Mouse (Mus musculus): ENCODE data around the gene Sertad3. TPM values are rescaled to one million over a fixed set of nuclear protein-coding genes. Genes with fewer than 3 reads are reported as not detected.
"Not testable (repeated sequence)": the region's sequence is repeated elsewhere in the genome, so short reads cannot be mapped to it uniquely, and the experiment has no call there.

The Sertad3 gene
- polyA plus RNA-seq, 1 experiment from 2014 or later: 24.0 TPM

- Histone ChIP-seq H3K36me3 (ENCODE audit: control insufficient read depth, insufficient read depth) (peaks cover 12% of the 10 kb centered on the region), H3K4me2 (replicated peaks; ENCODE audit: low read depth) (no peak overlapping the region), H3K27ac (ENCODE audit: low read depth, low read length) (0 out of 2 replicates have a peak overlapping the region, but pooled peaks have one; percentile 3), H3K9me3 (ENCODE audit: control insufficient read depth) (no peaks in the 10 kb centered on the region), H3K27me3 (replicated peaks; ENCODE audit: control insufficient read depth, insufficient read depth, low read length) (no peaks in the 10 kb centered on the region), H3K9ac (ENCODE audit: low read depth, low read length) (no peak overlapping the region), H3K4me1 (replicated peaks; ENCODE audit: control insufficient read depth, insufficient read depth, low read length) (0 out of 2 replicates have a peak, but pooled peaks cover 4% of the 10 kb centered on the region), H3K4me3 (ENCODE audit: low read depth, low read length) (no peak overlapping the region)
- WGBS: 48% methylated on average over 7 of the region's 7 CpGs
- no peak for ATAC-seq
- no peak for TF ChIP-seq CTCF (IDR thresholded peaks at IDR 0.05; ENCODE audit: low read depth)
These were observed 18.3 kb downstream of the Sertad3 start for GRCm38 (mm10) chr7:27491856-27492255.

GRCm38 (mm10) chr7:27493022-27493421, 19.5 kb downstream of the Sertad3 start:
- H3K4me3 ChIP-seq (ENCODE audit: low read depth, low read length): no peak overlapping the region
- ATAC-seq: no peak

GRCm38 (mm10) chr7:27493450-27493849, 19.9 kb downstream of the Sertad3 start:
- Histone ChIP-seq H3K4me2 (replicated peaks; ENCODE audit: low read depth) (no peak overlapping the region), H3K36me3 (ENCODE audit: control insufficient read depth, insufficient read depth) (peaks cover 12% of the 10 kb centered on the region), H3K4me3 (ENCODE audit: low read depth, low read length) (no peak overlapping the region), H3K27ac (ENCODE audit: low read depth, low read length) (no peak overlapping the region), H3K4me1 (replicated peaks; ENCODE audit: control insufficient read depth, insufficient read depth, low read length) (0 out of 2 replicates have a peak, but pooled peaks cover 4% of the 10 kb centered on the region), H3K9me3 (ENCODE audit: control insufficient read depth) (no peaks in the 10 kb centered on the region), H3K9ac (ENCODE audit: low read depth, low read length) (no peak overlapping the region), H3K27me3 (replicated peaks; ENCODE audit: control insufficient read depth, insufficient read depth, low read length) (no peaks in the 10 kb centered on the region)
- no peak for TF ChIP-seq CTCF (IDR thresholded peaks at IDR 0.05; ENCODE audit: low read depth)
- no peak for ATAC-seq
- 69% methylated on average over 5 of the region's 5 CpGs for WGBS

More at GRCm38 (mm10) chr7:27493022-27493421, 19.5 kb downstream of the Sertad3 start:
- H3K9ac ChIP-seq (ENCODE audit: low read depth, low read length): no peak overlapping the region
- WGBS: 12% methylated on average over 3 of the region's 3 CpGs
- no peaks in the 10 kb centered on the region for H3K27me3 ChIP-seq (replicated peaks; ENCODE audit: control insufficient read depth, insufficient read depth, low read length)
- no peak overlapping the region for H3K4me2 ChIP-seq (replicated peaks; ENCODE audit: low read depth)
- no peaks in the 10 kb centered on the region for H3K9me3 ChIP-seq (ENCODE audit: control insufficient read depth)
- H3K4me1 ChIP-seq (replicated peaks; ENCODE audit: control insufficient read depth, insufficient read depth, low read length): 0 out of 2 replicates have a peak, but pooled peaks cover 4% of the 10 kb centered on the region
- peaks cover 12% of the 10 kb centered on the region for H3K36me3 ChIP-seq (ENCODE audit: control insufficient read depth, insufficient read depth)
- H3K27ac ChIP-seq (ENCODE audit: low read depth, low read length): no peak overlapping the region
- no peak for TF ChIP-seq CTCF (IDR thresholded peaks at IDR 0.05; ENCODE audit: low read depth)

- 86% methylated on average over 9 of the region's 9 CpGs for WGBS
These were observed 21.2 kb downstream of the Sertad3 start for GRCm38 (mm10) chr7:27494659-27495367.

GRCm38 (mm10) chr7:27499036-27499435, 25.5 kb downstream of the Sertad3 start, which contains the start of gene Prx:
Gene Prx, plus strand, starts transcription at chr7:27499324.
- 52% methylated on average over 3 of the region's 3 CpGs for WGBS
- peaks cover 8% of the 10 kb centered on the region; the same call in 1 of the 2 replicates for H3K4me1 ChIP-seq (replicated peaks; ENCODE audit: control insufficient read depth, insufficient read depth, low read length)
- H3K27ac ChIP-seq (ENCODE audit: low read depth, low read length): no peak within 1 kb of the TSS
- H3K4me3 ChIP-seq (ENCODE audit: low read depth, low read length): no peak within 1 kb of the TSS
- no peaks in the 10 kb centered on the region for H3K36me3 ChIP-seq (ENCODE audit: control insufficient read depth, insufficient read depth)
- no peaks in the 10 kb centered on the region for H3K9me3 ChIP-seq (ENCODE audit: control insufficient read depth)
- H3K4me2 ChIP-seq (replicated peaks; ENCODE audit: low read depth): no peak within 1 kb of the TSS
- no peak for ATAC-seq
- no peaks in the 10 kb centered on the region for H3K27me3 ChIP-seq (replicated peaks; ENCODE audit: control insufficient read depth, insufficient read depth, low read length)
- H3K9ac ChIP-seq (ENCODE audit: low read depth, low read length): no peak within 1 kb of the TSS
- TF ChIP-seq CTCF (IDR thresholded peaks at IDR 0.05; ENCODE audit: low read depth): no peak

More at GRCm38 (mm10) chr7:27494659-27495367, 21.2 kb downstream of the Sertad3 start:
- H3K4me1 ChIP-seq (replicated peaks; ENCODE audit: control insufficient read depth, insufficient read depth, low read length); H3K4me2 ChIP-seq (replicated peaks; ENCODE audit: low read depth); H3K9me3 ChIP-seq (ENCODE audit: control insufficient read depth); H3K27ac ChIP-seq (ENCODE audit: low read depth, low read length); H3K4me3 ChIP-seq (ENCODE audit: low read depth, low read length); H3K36me3 ChIP-seq (ENCODE audit: control insufficient read depth, insufficient read depth); H3K9ac ChIP-seq (ENCODE audit: low read depth, low read length); H3K27me3 ChIP-seq (replicated peaks; ENCODE audit: control insufficient read depth, insufficient read depth, low read length); ATAC-seq: not testable (repeated sequence)

GRCm38 (mm10) chr7:27501620-27502019, 28.1 kb downstream of the Sertad3 start:
- no peak for ATAC-seq
- TF ChIP-seq CTCF (IDR thresholded peaks at IDR 0.05; ENCODE audit: low read depth): no peak
- Histone ChIP-seq H3K27me3 (replicated peaks; ENCODE audit: control insufficient read depth, insufficient read depth, low read length) (no peaks in the 10 kb centered on the region), H3K4me2 (replicated peaks; ENCODE audit: low read depth) (no peak overlapping the region), H3K36me3 (ENCODE audit: control insufficient read depth, insufficient read depth) (no peaks in the 10 kb centered on the region), H3K9ac (ENCODE audit: low read depth, low read length) (no peak overlapping the region), H3K4me3 (ENCODE audit: low read depth, low read length) (no peak overlapping the region), H3K27ac (ENCODE audit: low read depth, low read length) (0 out of 2 replicates have a peak overlapping the region, but pooled peaks have one; percentile 2), H3K9me3 (ENCODE audit: control insufficient read depth) (no peaks in the 10 kb centered on the region), H3K4me1 (replicated peaks; ENCODE audit: control insufficient read depth, insufficient read depth, low read length) (peaks cover 8% of the 10 kb centered on the region; the same call in 1 of the 2 replicates)
- 43% methylated on average over 4 of the region's 4 CpGs for WGBS
